Mouse (Mus musculus) G1E (cell line): ENCODE measurements around the gene Spata31d1d.

Source experiments
- CTCF ChIP-seq: IDR thresholded peaks from 2 replicates; pipeline ENCODE4 v1.5.1; 2012; ENCODE audit warnings: low read depth, low read length, inconsistent platforms, mixed read lengths
- GATA1 ChIP-seq: IDR thresholded peaks from 2 replicates; pipeline ENCODE4 v1.6.1; 2012; ENCODE audit warnings: borderline replicate concordance, low read length, inconsistent platforms, mixed read lengths
- GATA2 ChIP-seq: IDR thresholded peaks from 2 replicates; pipeline ENCODE4 v1.6.1; 2012; ENCODE audit warnings: low read depth, low read length, inconsistent platforms, borderline replicate concordance
- POLR2AphosphoS5 ChIP-seq: IDR thresholded peaks from 2 replicates; pipeline ENCODE4 v1.6.1; 2012; ENCODE audit warnings: low read depth, low read length, inconsistent platforms; ENCODE audit not compliant: insufficient replicate concordance
- TAL1 ChIP-seq: conservative IDR thresholded peaks from 2 replicates; pipeline ENCODE4 v1.6.1; 2012; ENCODE audit warnings: low read depth, low read length, inconsistent platforms, mixed read lengths

- TF ChIP-seq CTCF (no peak), POLR2AphosphoS5 (no peak), GATA1 (no peak), TAL1 (no peak), GATA2 (no peak)
Observed at GRCm38 (mm10) chr13:59762791-59763190, 31.2 kb upstream of the Spata31d1d start.
